8 mouse cellular contexts compared by ENCODE assay signal in the genomic region with DNA sequence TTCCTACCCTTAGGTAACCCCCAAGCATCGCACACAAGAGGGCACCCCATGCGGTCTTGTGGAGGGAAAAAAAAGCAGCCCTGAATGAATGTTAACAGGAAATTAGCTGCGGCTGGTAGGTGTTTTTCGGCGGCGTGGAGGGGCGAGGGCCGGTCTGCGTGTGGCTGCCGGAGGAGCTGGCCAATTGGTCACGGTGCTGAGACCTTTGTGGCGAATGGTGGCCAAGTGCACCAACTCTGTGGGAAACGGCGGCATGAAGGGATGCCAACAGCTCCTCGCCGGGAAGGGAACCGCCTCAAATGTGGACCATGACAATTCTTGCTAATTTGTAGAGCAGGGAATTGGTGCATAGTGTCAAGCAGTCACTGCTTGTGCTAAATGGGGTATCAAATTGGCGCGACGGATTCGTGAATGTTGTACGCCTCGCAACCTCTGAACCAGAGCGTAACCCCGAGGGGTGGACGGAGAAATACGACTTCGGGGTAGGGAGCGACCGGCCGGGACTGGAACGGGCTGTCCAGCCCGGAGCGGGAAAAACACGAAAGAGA. TPM values are rescaled to one million over a fixed set of nuclear protein-coding genes. Genes with fewer than 3 reads are reported as not detected.
DNase-seq lines count a peak whose midpoint lies in the region; ATAC-seq and TF ChIP-seq lines count a peak whose summit lies in the region.

No protein-coding gene starts in this region.

- TF ChIP-seq EP300 in liver, postnatal 0 days (IDR thresholded peaks at IDR 0.05; ENCODE audit: low read depth): no peak

- H3K9me3 ChIP-seq in heart, embryonic 11.5 days (replicated peaks; ENCODE audit: control insufficient read depth, low read length): no peaks in the 10 kb centered on the region
- no peaks in the 10 kb centered on the region for H3K9me3 ChIP-seq in forebrain, embryonic 11.5 days (ENCODE audit: control insufficient read depth, low read length)
- no peaks in the 10 kb centered on the region for H3K9me3 ChIP-seq in liver, postnatal 0 days (ENCODE audit: low read length)

- H3K36me3 ChIP-seq in heart, embryonic 11.5 days (ENCODE audit: control insufficient read depth, insufficient read depth, low read length): no peaks in the 10 kb centered on the region
- H3K36me3 ChIP-seq in forebrain, embryonic 11.5 days (ENCODE audit: control insufficient read depth, insufficient read depth, low read length): no peaks in the 10 kb centered on the region
- H3K36me3 ChIP-seq in liver, postnatal 0 days (replicated peaks; ENCODE audit: insufficient read depth, low read length): no peaks in the 10 kb centered on the region

- no peak overlapping the region for H3K9ac ChIP-seq in heart, embryonic 11.5 days (ENCODE audit: low read depth, low read length)
- peak overlapping the region; percentile 39; the same call in 1 of the 2 replicates for H3K9ac ChIP-seq in forebrain, embryonic 11.5 days (ENCODE audit: low read length)
- no peak overlapping the region for H3K9ac ChIP-seq in liver, postnatal 0 days (replicated peaks)

- 1% methylated on average over 35 of the region's 35 CpGs for WGBS in heart, embryonic 11.5 days (ENCODE audit: insufficient replicate concordance)
- WGBS in forebrain, embryonic 11.5 days: under 1% methylated on average over 35 of the region's 35 CpGs
- WGBS in liver, postnatal 0 days (ENCODE audit: insufficient replicate concordance): 3% methylated on average over 35 of the region's 35 CpGs

- DNase-seq in heart, postnatal 14 days: no peak
- peak; percentile 36 for DNase-seq in CD4-positive helper T cell, adult 2 months (ENCODE audit: low read depth, low spot score)
- DNase-seq in forebrain, embryonic 11.5 days (ENCODE audit: low spot score): peak; percentile 71
- DNase-seq in liver, postnatal 0 days: no peak
- DNase-seq in urinary bladder, adult 2 months (ENCODE audit: low spot score): no peak
- DNase-seq in adrenal gland, postnatal 14 days: no peak
- DNase-seq in urinary bladder, postnatal 4 days (ENCODE audit: low spot score in 2 of 2): no peak

- peaks cover 96% of the 10 kb centered on the region for H3K27me3 ChIP-seq in heart, embryonic 11.5 days (ENCODE audit: control insufficient read depth, insufficient read depth, low read length)
- H3K27me3 ChIP-seq in forebrain, embryonic 11.5 days (ENCODE audit: control insufficient read depth, insufficient read depth, low read length): peaks cover 72% of the 10 kb centered on the region
- H3K27me3 ChIP-seq in liver, postnatal 0 days (ENCODE audit: insufficient read depth, low read length): peaks cover 95% of the 10 kb centered on the region

- no peak overlapping the region for H3K27ac ChIP-seq in heart, embryonic 11.5 days (ENCODE audit: low read depth, low read length)
- H3K27ac ChIP-seq in forebrain, embryonic 11.5 days (ENCODE audit: low read depth, low read length): no peak overlapping the region
- H3K27ac ChIP-seq in liver, postnatal 0 days (ENCODE audit: low read depth): no peak overlapping the region

- H3K4me1 ChIP-seq in heart, embryonic 11.5 days (ENCODE audit: control insufficient read depth, insufficient read depth, low read length): peaks cover 11% of the 10 kb centered on the region
- peaks cover 42% of the 10 kb centered on the region for H3K4me1 ChIP-seq in forebrain, embryonic 11.5 days (replicated peaks; ENCODE audit: control insufficient read depth, insufficient read depth, low read length)
- H3K4me1 ChIP-seq in liver, postnatal 0 days (ENCODE audit: insufficient read depth): peaks cover 15% of the 10 kb centered on the region

- peak overlapping the region; percentile 11; the same call in 1 of the 2 replicates for H3K4me2 ChIP-seq in heart, embryonic 11.5 days
- H3K4me2 ChIP-seq in forebrain, embryonic 11.5 days (ENCODE audit: low read depth, low read length, severe bottlenecking): peak overlapping the region; percentile 42
- H3K4me2 ChIP-seq in liver, postnatal 0 days (ENCODE audit: low read depth, low read length): peak overlapping the region; percentile 76

- H3K4me3 ChIP-seq in heart, embryonic 11.5 days (ENCODE audit: low read depth, low read length): no peak overlapping the region; the same call in 1 of the 2 replicates
- peak overlapping the region; percentile 24 for H3K4me3 ChIP-seq in forebrain, embryonic 11.5 days (ENCODE audit: low read depth, low read length)
- H3K4me3 ChIP-seq in liver, postnatal 0 days (ENCODE audit: low read depth, low read length): 0 out of 2 replicates have a peak overlapping the region, but pooled peaks have one; percentile 51

- intact Hi-C loops in heart, postnatal 14 days (cut with DNase I): no loop called here

- ATAC-seq in heart, embryonic 11.5 days (replicated peaks; ENCODE audit: insufficient number of reproducible peaks, low FRiP score, low TSS enrichment): no peak
- no peak for ATAC-seq in forebrain, embryonic 11.5 days (replicated peaks; ENCODE audit: low FRiP score)
- ATAC-seq in liver, postnatal 0 days: no peak

- no peak for TF ChIP-seq CTCF in liver, postnatal 0 days (IDR thresholded peaks at IDR 0.05; ENCODE audit: low read depth)

RNA-seq across cellular contexts. Expression of a gene that starts 1.5 kb away (rescaled TPM):
- polyA plus RNA-seq in heart, embryonic 11.5 days (2014; fragmentation: Nextera tagmentation; extraction: Ambion mirVana): not detected in 2 replicates
- total RNA-seq in heart, postnatal 14 days (2021): not detected
- polyA plus RNA-seq in forebrain, embryonic 11.5 days (2014; fragmentation: Nextera tagmentation; extraction: Ambion mirVana): 31.0 and 33.3 TPM in 2 replicates
- polyA plus RNA-seq in liver, postnatal 0 days (2015; fragmentation: Nextera tagmentation; extraction: Ambion mirVana): not detected in 2 replicates
- polyA plus RNA-seq in urinary bladder, adult 2 months (2012; rRNA removed): not detected in 2 replicates
- not detected in 2 replicates for total RNA-seq in adrenal gland, postnatal 14 days (2021)

Comparison
In these comparisons a context has a peak if more than half of its experiments do, and no peak if none do; other contexts are left out.
1. H3K4me2 ChIP-seq: peak in every context shown above with its lines; median percentile 76 in liver, postnatal 0 days; 42 in forebrain, embryonic 11.5 days; 11 in heart, embryonic 11.5 days.
2. DNase-seq: peak in CD4-positive helper T cell, adult 2 months (single experiment) and forebrain, embryonic 11.5 days (single experiment); none in heart, postnatal 14 days (0 of 2), liver, postnatal 0 days (single experiment), urinary bladder, adult 2 months (single experiment), adrenal gland, postnatal 14 days (single experiment) and urinary bladder, postnatal 4 days (0 of 2).
3. RNA of a gene that starts 1.5 kb away (polyA plus RNA-seq): 31.0 to 33.3 TPM in forebrain, embryonic 11.5 days; not detected in heart, embryonic 11.5 days, not detected in liver, postnatal 0 days and not detected in urinary bladder, adult 2 months; every median in the first group is over 10 times any median in the second.